Mouse (Mus musculus) erythroblast, embryonic 14.5 days (primary cell): ENCODE data around the gene Apol9b. TPM values are rescaled to one million over a fixed set of nuclear protein-coding genes. Genes with fewer than 3 reads are reported as not detected.
A peak's percentile ranks its signal among the peaks of the same experiment; 100 is the strongest.
"Not testable (repeated sequence)": the region's sequence is repeated elsewhere in the genome, so short reads cannot be mapped to it uniquely, and the experiment has no call there.

Source experiments
- H3K27me3 ChIP-seq: 2 replicates; pipeline ENCODE4 v1.6.1; 2012; ENCODE audit warnings: inconsistent platforms; ENCODE audit not compliant: control insufficient read depth
- H3K36me3 ChIP-seq: 2 replicates; pipeline ENCODE4 v1.6.1; 2012; ENCODE audit warnings: mild to moderate bottlenecking, inconsistent platforms; ENCODE audit not compliant: control insufficient read depth
- H3K4me1 ChIP-seq: 2 replicates; pipeline ENCODE4 v1.6.1; 2012; ENCODE audit warnings: inconsistent platforms; ENCODE audit not compliant: control insufficient read depth
- H3K4me3 ChIP-seq: replicated peaks from 2 replicates; pipeline ENCODE3; 2012; ENCODE audit warnings: moderate library complexity, mild to moderate bottlenecking, inconsistent platforms
- H3K9me3 ChIP-seq: 2 replicates; pipeline ENCODE4 v1.6.1; 2012; ENCODE audit warnings: low read length, inconsistent platforms, mixed read lengths; ENCODE audit not compliant: control insufficient read depth
- GATA1 ChIP-seq: IDR thresholded peaks from 2 replicates; pipeline ENCODE4 v1.6.1; 2012; ENCODE audit warnings: low read length, inconsistent platforms, mixed read lengths
- TAL1 ChIP-seq: IDR thresholded peaks from 3 replicates; pipeline ENCODE4 v1.6.1; 2012; ENCODE audit warnings: low read length, inconsistent platforms, mixed read lengths
- polyA plus RNA-seq: library from polyadenylated mRNA; stranded (reverse); fragments of >175 nt; gene quantifications from 2 replicates; pipeline ENCODE4 v1.2.3, GENCODE M21; 2012

Apol9b gene
- polyA plus RNA-seq, 1 experiment: not detected

- Histone ChIP-seq H3K4me1 (no peaks in the 10 kb centered on the region), H3K36me3 (no peaks in the 10 kb centered on the region), H3K4me3 (no peak overlapping the region), H3K9me3 (no peaks in the 10 kb centered on the region), H3K27me3 (peaks cover 6% of the 10 kb centered on the region; the same call in 1 of the 2 replicates)
- TF ChIP-seq TAL1: no peak
- no peak for TF ChIP-seq GATA1
Observed at GRCm38 (mm10) chr15:77731605-77732004, 2.8 kb downstream of the Apol9b start.

GRCm38 (mm10) chr15:77732851-77733250 is 4.0 kb downstream of the Apol9b start:
- not testable (repeated sequence) for H3K27me3 ChIP-seq, H3K9me3 ChIP-seq, H3K4me3 ChIP-seq, H3K36me3 ChIP-seq, H3K4me1 ChIP-seq

GRCm38 (mm10) chr15:77733380-77733779 is 4.5 kb downstream of the Apol9b start:
- H3K9me3 ChIP-seq, H3K4me1 ChIP-seq, H3K27me3 ChIP-seq, H3K36me3 ChIP-seq, H3K4me3 ChIP-seq: not testable (repeated sequence)

- not testable (repeated sequence) for H3K4me1 ChIP-seq, H3K4me3 ChIP-seq, H3K27me3 ChIP-seq, H3K36me3 ChIP-seq, H3K9me3 ChIP-seq
Observed at GRCm38 (mm10) chr15:77733903-77734302, 5.1 kb downstream of the Apol9b start.

GRCm38 (mm10) chr15:77740511-77741297 is 11.9 kb downstream of the Apol9b start:
- H3K36me3 ChIP-seq: peaks cover 28% of the 10 kb centered on the region
- H3K4me1 ChIP-seq: no peaks in the 10 kb centered on the region; the same call in 1 of the 2 replicates
- H3K4me3 ChIP-seq: no peak overlapping the region
- H3K9me3 ChIP-seq: no peaks in the 10 kb centered on the region
- H3K27me3 ChIP-seq: peaks cover 4% of the 10 kb centered on the region; the same call in 1 of the 2 replicates
- TF ChIP-seq GATA1 (no peak), TAL1 (no peak)

- not testable (repeated sequence) for H3K9me3 ChIP-seq, H3K4me1 ChIP-seq, H3K27me3 ChIP-seq, H3K4me3 ChIP-seq
- H3K36me3 ChIP-seq: peaks cover 36% of the 10 kb centered on the region
Observed at GRCm38 (mm10) chr15:77741556-77741955, 12.7 kb downstream of the Apol9b start.

GRCm38 (mm10) chr15:77744632-77745031 is 15.8 kb downstream of the Apol9b start:
- TF ChIP-seq GATA1 (no peak), TAL1 (no peak)
- H3K36me3 ChIP-seq: peaks cover 67% of the 10 kb centered on the region

GRCm38 (mm10) chr15:77745081-77745480 is 16.2 kb downstream of the Apol9b start:
- Histone ChIP-seq H3K36me3 (peaks cover 71% of the 10 kb centered on the region), H3K27me3 (peaks cover 7% of the 10 kb centered on the region; the same call in 1 of the 2 replicates), H3K4me1 (peaks cover 33% of the 10 kb centered on the region), H3K4me3 (no peak overlapping the region), H3K9me3 (peaks cover 16% of the 10 kb centered on the region)
- TF ChIP-seq TAL1 (no peak), GATA1 (no peak)

More at GRCm38 (mm10) chr15:77744632-77745031, 15.8 kb downstream of the Apol9b start:
- peaks cover 11% of the 10 kb centered on the region for H3K9me3 ChIP-seq
- H3K27me3 ChIP-seq: peaks cover 3% of the 10 kb centered on the region; the same call in 1 of the 2 replicates
- no peak overlapping the region for H3K4me3 ChIP-seq
- H3K4me1 ChIP-seq: peaks cover 29% of the 10 kb centered on the region

GRCm38 (mm10) chr15:77746326-77746725 is 17.5 kb downstream of the Apol9b start:
- no peak for TF ChIP-seq GATA1
- no peak for TF ChIP-seq TAL1
- Histone ChIP-seq H3K4me1 (peaks cover 41% of the 10 kb centered on the region), H3K4me3 (no peak overlapping the region), H3K9me3 (peaks cover 21% of the 10 kb centered on the region), H3K27me3 (peaks cover 7% of the 10 kb centered on the region; the same call in 1 of the 2 replicates), H3K36me3 (peaks cover 84% of the 10 kb centered on the region)

GRCm38 (mm10) chr15:77748414-77748813 is 19.6 kb downstream of the Apol9b start:
- H3K4me3 ChIP-seq: peak overlapping the region; percentile 19
- H3K36me3 ChIP-seq: peaks cover 99% of the 10 kb centered on the region
- H3K9me3 ChIP-seq: peaks cover 23% of the 10 kb centered on the region
- TF ChIP-seq TAL1 (no peak), GATA1 (no peak)
- peaks cover 7% of the 10 kb centered on the region; the same call in 1 of the 2 replicates for H3K27me3 ChIP-seq
- peaks cover 61% of the 10 kb centered on the region for H3K4me1 ChIP-seq
